Mouse (Mus musculus) heart, postnatal 0 days (tissue): ENCODE measurements at regions not wholly inside any gene's neighbourhood (a gene's known extent, or its start where the extent isn't known, plus 50 kb on each side); places are given as distances from the start of the nearest gene placed in this dataset.

Source experiments
- CTCF ChIP-seq: IDR thresholded peaks from 2 replicates; pipeline ENCODE4 v1.5.1; 2016; ENCODE audit warnings: antibody characterized with exemption, control low read depth, low read depth
- EP300 ChIP-seq: IDR thresholded peaks from 2 replicates; pipeline ENCODE4 v1.6.1; 2016; ENCODE audit warnings: antibody characterized with exemption, low read depth

- peak; percentile 32 for TF ChIP-seq CTCF
- no peak for TF ChIP-seq EP300
Observed at GRCm38 (mm10) chr3:117117838-117118237, 149.1 kb upstream of the Palmd start.
